13 mouse cellular contexts compared by ENCODE assay signal in genomic region chr17:89466486-89466885, GRCm38 (mm10).
"Had no signal": no experiment of that assay in that cellular context is flagged by ENCODE, and none has a peak within 500 bp of the region (broad histone marks: within the 10 kb centered on the region; RNA-seq: fewer than 3 reads in every experiment).

No protein-coding gene starts in this region.

- DNase-seq: lung, adult 18-20 months; lung, embryonic 14.5 days; lung, postnatal 10 days; lung, postnatal 4 days; midbrain, embryonic 14.5 days; retina, postnatal 1 day; right cerebral cortex, adult 18-20 months; right cerebral cortex, postnatal 25 days; right cerebral cortex, postnatal 4 days; spleen, adult 18-20 months; thymus, adult 2 months; thymus, postnatal 25 days; thymus, postnatal 4 days had no signal
